Mouse (Mus musculus) heart, postnatal 10 days (tissue): ENCODE results near the gene Gm20696. TPM values are rescaled to one million over a fixed set of nuclear protein-coding genes. Genes with fewer than 3 reads are reported as not detected.

Experiments used
- DNase-seq, 2 experiments: peaks; one replicate each; pipeline ENCODE4 v3.0.0; 2021
- intact Hi-C: fragments of 180-260 bp; cut with DNase I; formaldehyde crosslinking; loops from one replicate; pipeline ENCODE4 v1.15.1; 2025
- total RNA-seq, 2 experiments: library from RNA; stranded (reverse); gene quantifications; 2 replicates each; pipeline ENCODE4 v1.2.3; 2021

The Gm20696 gene
- total RNA-seq, 2 experiments from 2014 or later, result 2.4 to 2.5 TPM

- intact Hi-C loops, result no loop called here
- DNase-seq, result no peak
These were observed 174.5 kb downstream of the Gm20696 start for GRCm38 (mm10) chr6:99491979-99492544.

DNA sequence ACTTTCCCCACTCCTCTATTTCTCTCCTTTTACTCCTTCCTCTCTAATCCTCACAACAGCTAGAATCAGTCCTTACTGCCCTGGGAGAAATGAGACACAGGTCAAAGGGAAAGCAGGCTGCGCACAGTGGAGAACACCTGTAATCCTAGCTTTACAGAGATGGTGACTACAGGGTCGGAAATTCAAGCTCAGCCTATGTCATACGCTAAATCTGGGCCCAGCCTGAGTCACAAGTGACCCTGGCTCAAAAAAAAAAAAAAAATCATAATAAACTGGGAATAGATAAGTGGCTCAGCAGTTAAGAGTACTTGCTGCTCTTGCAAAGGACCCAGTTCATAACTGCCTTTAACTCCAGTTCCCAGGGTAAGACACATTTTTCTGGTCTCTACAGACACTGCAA is 175.5 kb downstream of the Gm20696 start:
- no peak for DNase-seq
- intact Hi-C loops, result no loop called here

GRCm38 (mm10) chr6:99489900-99490648 is 176.5 kb downstream of the Gm20696 start:
- intact Hi-C loops, result no loop called here

GRCm38 (mm10) chr6:99489423-99489822 is 177.2 kb downstream of the Gm20696 start:
- intact Hi-C loops, result no loop called here
- no peak for DNase-seq

More at GRCm38 (mm10) chr6:99489900-99490648, 176.5 kb downstream of the Gm20696 start:
- no peak for DNase-seq

- DNase-seq, result peak; percentile 45 to 53
- intact Hi-C loops, result loop anchor here (2.0 kb wide), 1 partner anchor 35 kb away; no protein-coding TSS in a partner anchor
These were observed 180.5 kb downstream of the Gm20696 start for GRCm38 (mm10) chr6:99485884-99486640.

- intact Hi-C loops, result loop anchor here (2.0 kb wide), 1 partner anchor 35 kb away; no protein-coding TSS in a partner anchor
- peak; percentile 85 to 89 for DNase-seq
These were observed 181.2 kb downstream of the Gm20696 start for GRCm38 (mm10) chr6:99485217-99485883.

- intact Hi-C loops, result loop anchor here (2.0 kb wide), 1 partner anchor 36 kb away; no protein-coding TSS in a partner anchor
- DNase-seq, result no peak
These were observed 181.7 kb downstream of the Gm20696 start for GRCm38 (mm10) chr6:99484884-99485216.

- peak; percentile 16 to 31 for DNase-seq
These were observed 182.3 kb downstream of the Gm20696 start for GRCm38 (mm10) chr6:99484197-99484725.

DNA sequence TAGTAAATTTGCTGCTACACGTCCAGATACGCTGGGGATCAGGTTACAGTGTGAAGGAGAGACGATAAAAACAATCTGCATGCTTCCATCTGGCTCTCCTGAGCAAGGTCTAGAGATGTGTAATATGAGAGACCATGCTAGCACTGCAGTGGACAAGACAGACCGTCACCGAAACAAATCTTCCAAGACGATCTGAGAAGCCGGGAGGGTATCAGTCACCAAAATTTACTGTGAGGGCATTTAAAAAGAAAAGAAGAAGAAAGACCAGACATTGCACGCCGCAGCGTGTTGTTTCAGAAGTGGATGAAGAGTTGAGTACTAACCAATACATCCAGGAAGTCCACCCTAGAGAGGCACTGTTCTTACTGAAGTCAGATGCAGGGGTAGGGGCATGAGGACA is 183.0 kb downstream of the Gm20696 start:
- DNase-seq, result no peak
- intact Hi-C loops, result no loop called here

More at GRCm38 (mm10) chr6:99484197-99484725, 182.3 kb downstream of the Gm20696 start:
- intact Hi-C loops, result loop anchor here (2.0 kb wide), 1 partner anchor 37 kb away; no protein-coding TSS in a partner anchor

- no peak for DNase-seq
- intact Hi-C loops, result no loop called here
These were observed 185.0 kb downstream of the Gm20696 start for GRCm38 (mm10) chr6:99481568-99481967.

- DNase-seq, result no peak
- intact Hi-C loops, result no loop called here
These were observed 187.5 kb downstream of the Gm20696 start for GRCm38 (mm10) chr6:99478873-99479650.

DNA sequence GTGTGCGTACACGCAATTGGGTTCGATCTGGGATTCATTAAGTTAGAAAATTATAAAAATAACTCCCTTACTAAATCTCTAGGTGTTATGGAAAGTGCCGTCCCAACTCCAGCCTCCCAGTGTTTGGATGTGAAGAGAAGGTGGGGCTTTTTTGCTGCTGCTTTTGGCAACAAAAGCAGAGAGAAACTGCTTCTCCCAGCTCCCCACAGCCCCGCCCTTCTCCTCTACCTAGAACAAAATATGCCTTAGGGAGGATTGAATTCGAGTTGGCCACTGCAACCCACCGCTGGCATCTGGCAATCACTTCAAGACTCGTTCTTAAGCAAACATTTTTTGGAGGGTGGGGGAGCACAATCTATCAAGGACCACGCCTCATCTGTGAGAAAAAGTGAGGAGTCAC is 191.6 kb downstream of the Gm20696 start:
- DNase-seq, result no peak
- intact Hi-C loops, result no loop called here

DNA sequence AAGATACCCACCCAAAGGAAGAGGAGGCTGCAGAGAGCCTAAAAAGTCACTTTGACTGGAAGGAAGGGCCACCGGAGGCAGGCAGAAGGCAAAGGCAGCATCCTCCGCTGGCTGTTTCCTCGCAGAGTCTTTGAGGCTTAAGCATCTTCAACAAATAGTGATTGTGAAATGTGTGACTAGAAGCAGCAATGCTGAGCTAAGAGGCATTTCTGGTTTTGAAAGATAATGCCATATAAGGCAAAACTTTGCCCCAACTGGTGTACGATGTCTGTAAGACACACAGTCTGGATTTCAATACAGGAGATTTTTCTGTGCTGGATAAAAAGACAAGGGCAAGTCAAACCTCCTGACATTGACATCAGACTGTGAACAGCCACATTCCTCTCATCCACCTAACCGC is 195.7 kb downstream of the Gm20696 start:
- no peak for DNase-seq
- intact Hi-C loops, result no loop called here

- intact Hi-C loops, result no loop called here
- DNase-seq, result no peak
These were observed 197.3 kb downstream of the Gm20696 start for GRCm38 (mm10) chr6:99469134-99469834.

- intact Hi-C loops, result no loop called here
- DNase-seq, result no peak
These were observed 198.8 kb downstream of the Gm20696 start for GRCm38 (mm10) chr6:99467831-99468230.

DNA sequence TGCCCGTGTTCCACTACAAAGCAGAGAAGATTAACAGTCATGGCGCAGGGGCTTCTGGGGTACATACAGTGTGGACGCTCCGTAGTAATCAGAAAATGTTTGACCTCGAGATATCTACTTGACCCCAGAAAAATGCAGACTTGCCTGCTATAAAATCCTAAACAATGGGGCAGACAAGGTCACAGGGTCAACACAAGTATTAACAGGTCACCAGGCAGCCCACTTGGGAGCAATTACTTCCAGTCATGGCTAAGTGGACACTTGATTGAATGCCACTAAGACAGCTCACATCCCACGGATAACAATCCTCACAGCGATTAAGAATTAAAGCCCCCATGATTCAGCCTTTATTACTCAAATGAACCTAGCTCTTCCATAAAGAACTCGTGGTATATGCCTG is 199.5 kb downstream of the Gm20696 start:
- DNase-seq, result no peak
- intact Hi-C loops, result no loop called here

DNA sequence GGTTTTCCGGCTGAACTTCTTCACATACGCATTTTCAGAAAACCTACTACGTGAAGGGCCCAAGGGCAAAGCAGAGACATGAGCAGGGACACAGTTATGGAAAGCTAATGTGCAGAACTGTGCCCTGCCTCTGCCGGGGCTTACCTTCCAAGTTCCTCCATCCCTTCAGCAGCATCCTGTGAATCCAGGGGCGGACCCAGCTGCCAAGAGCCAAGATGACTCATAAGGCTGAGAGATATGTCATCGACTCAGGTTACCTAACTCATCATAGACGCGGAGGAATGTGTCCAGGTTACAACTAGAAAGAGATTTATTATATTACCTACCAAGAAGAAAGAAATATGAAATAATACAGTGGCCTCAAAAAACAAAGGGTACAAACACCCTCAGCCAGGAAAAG is 200.2 kb downstream of the Gm20696 start:
- intact Hi-C loops, result no loop called here
- DNase-seq, result no peak

- no peak for DNase-seq
- intact Hi-C loops, result no loop called here
These were observed 202.1 kb downstream of the Gm20696 start for GRCm38 (mm10) chr6:99464449-99464848.

DNA sequence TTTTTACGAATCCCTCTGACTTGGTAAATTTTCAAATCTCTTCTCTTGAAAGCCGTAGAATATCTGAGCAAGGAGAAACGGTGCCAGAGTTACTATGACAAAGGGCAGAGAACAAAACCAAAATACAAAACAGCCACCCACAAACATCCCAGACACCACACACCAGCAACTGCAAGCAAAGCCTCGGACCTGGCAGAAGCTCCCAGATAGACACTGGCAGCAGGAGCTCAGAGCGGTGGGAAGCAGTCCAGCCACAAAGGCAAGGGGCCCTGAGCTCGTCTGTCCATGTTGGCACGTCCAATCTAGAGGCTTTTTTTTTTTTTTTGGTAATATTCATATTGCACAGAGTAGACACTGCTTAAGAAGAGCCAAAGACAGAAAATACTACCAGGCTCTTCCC is 202.7 kb downstream of the Gm20696 start:
- no peak for DNase-seq
- intact Hi-C loops, result no loop called here
